Mouse (Mus musculus) retina, postnatal 7 days (tissue): ENCODE measurements around the gene Adamtsl1.

Experiments
- DNase-seq: peaks from one replicate; pipeline ENCODE4 v3.0.0-alpha.2; 2012; ENCODE audit warnings: low read depth, low spot score

The Adamtsl1 gene

DNA sequence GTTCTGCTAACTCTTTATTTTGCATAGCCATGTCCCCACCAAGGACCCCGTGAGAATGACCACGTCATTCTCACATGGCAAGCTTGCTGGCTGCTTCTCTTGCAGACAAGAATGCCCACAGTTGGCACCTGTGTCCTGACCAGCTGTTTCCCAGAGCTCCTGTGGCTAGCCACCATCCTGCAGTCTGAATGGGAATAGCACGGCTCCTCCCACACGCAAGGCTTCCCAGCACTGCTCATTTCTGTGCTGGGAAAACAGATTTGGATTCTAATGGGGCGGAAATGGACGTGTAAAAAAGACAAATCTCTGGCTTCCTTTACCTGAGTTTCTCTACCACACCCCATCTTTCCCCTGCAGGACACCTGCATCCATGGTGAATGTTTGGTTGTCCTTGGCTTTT is 531.9 kb downstream of the Adamtsl1 start:
- no peak for DNase-seq

DNA sequence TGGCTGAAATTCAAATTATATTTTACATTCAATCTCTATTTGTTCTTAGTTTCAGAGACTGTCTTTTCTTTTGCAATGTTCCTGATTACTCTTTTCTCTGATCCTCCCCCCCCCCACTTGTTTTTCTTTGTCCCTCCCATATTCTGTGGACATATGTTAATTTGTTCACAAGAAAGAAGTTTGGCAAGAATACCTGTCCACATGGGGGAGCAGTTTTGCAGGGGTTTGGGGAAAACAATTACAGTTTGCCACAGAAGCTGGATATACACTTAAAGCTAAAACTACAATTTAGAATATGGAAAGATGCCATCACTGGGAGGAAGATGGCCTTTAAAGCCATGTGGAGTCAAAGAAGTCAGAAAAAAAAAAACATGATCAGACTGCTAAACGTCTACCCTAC is 532.9 kb downstream of the Adamtsl1 start:
- DNase-seq: no peak

DNA sequence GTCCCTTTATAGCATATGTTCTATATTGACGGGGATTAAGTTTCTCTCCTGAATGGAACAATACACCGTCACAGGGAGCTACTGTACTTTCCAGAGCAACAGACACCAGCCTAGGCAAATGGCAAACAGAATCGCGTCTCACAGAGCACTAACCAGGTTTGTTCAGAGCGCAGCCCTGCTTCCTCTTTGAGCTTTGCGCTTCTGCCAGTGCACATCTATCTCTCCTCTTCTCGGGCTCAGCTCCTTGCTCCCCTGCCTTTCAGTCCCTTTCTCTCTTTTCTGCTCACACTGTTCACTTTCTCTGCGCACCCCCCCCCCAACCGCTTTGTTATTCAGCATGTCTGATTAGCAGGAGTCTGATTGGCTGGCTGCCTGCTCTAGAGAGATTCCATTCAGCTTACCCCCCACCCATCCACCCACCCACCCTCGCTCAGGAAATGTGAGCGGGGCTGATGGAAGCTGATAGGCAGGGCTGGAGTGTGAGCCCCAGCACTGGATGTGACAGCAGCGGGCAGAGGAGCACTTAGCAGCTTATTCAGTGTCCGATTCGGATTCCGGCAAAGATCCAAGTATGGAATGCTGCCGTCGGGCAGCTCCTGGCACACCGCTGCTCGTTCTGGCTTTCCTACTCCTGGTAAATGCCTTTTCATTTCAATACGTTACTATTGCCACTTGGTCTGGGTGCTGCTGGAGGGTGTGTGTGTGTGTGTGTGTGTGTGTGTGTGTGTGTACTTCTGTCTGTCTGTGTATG is 539.7 kb downstream of the Adamtsl1 start:
- DNase-seq: peak; percentile 35

DNA sequence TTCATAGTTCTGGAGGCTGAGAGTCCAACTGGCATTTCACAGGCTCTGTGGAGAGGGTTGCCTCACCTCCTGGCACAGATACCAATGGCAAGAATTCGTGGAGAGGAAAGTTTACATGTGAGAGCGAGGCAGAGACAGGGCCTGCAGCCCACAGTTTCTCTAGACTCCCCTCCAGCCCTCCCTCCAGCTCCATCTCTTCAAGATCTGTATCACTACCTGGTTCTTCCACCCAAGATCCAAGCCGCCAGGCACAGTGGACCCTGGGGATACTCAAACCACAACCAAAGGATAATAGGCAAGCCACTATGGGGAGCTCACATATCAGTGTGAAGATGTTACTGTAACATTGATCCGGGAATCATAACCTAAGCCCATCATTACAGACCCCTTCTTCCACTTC is 546.6 kb downstream of the Adamtsl1 start:
- no peak for DNase-seq

DNA sequence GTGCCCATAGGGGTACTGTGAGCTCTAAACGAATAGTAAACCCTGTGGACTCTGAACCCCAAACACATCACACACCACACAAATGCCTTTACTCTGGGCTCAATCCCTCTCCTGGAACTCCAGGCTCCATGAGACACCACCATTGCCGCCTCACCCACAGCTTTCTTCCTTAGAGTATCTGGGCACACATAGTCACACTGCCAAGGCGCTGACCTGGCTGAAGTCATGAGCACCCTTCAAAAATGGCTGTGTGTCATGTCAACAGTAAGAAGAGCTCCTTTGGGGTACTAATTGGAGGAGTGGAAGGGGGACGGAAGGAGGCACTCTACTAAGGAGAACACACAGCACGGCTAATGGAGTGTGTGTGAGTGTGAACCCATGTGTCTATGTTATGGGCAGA is 554.4 kb downstream of the Adamtsl1 start:
- no peak for DNase-seq

DNA sequence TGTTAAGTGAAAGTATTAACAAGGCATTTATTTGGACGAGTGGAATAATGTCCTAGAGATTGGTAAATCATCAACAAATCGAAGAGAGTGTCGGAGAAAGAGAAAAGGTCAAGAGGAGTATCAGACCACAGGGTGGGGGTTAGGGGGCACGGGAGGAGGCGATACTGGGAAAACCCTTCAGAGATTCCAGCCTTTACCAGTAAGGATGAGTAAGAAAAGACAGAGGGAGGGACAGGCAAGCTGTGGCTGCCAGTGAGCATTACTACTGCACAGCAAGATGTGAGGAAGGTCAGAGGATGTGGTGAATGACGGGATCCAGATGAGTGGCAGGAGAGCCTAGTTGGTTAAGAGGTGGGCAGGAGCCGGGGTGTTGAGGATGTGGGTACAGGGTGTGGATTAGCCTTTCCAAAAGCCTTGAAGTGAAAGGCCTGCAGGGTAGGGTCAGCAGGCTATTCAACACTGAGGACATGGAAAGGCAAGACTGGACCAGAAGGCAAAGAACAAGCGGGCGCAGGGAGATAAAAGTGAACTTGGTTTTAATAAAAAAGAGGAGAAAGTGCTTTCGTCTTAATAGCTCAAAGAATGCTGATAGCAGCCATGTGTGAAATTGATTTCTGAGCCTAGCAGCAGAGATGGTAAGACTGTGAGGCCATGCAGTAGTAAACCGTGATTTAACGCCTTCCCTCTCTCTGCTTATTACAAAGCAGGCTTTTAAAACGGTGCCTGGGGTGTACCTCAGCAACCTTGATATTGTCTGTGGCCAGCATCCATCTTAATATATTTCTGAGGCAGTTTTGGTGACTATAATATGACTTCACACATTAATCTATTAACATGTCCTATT is 555.1 kb downstream of the Adamtsl1 start:
- no peak for DNase-seq

DNA sequence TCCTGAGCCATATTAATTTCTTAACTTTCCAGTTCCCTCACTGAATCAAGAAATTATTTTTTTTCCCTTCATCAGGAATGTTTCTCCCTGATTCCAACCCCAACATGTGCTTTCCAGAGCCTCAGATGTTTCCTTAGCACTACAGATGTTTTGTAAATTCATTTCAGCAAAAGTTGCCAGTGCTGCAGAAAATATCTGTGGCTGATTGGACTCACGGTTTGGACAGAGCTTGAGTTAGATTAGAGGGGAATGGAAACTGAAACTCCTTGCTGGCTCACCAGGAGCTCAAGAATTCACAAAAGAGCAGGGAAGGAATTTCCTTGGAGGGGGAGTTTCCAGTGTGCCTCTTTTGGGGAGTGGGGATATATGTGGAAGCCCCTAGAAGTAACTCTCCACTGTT is 560.9 kb downstream of the Adamtsl1 start:
- no peak for DNase-seq

DNA sequence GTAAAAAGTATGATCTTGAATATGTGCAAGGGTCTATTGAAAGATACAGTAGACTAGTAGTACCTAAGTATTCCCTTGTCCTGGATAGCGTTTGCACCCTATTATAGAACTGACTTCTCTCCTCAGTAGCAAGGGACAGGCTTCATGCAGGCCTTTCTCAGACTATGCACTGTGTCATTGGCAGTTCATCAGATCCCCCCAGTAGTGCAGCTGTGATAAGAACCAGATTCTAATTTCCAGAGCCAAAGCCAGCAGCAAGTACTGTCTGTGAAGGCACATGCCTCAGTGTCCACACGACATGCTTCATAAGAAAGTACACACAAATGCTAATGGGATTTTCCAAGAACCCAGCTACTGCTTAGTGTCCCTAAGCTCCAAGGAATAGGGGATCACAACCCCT is 563.4 kb downstream of the Adamtsl1 start:
- DNase-seq: no peak

DNA sequence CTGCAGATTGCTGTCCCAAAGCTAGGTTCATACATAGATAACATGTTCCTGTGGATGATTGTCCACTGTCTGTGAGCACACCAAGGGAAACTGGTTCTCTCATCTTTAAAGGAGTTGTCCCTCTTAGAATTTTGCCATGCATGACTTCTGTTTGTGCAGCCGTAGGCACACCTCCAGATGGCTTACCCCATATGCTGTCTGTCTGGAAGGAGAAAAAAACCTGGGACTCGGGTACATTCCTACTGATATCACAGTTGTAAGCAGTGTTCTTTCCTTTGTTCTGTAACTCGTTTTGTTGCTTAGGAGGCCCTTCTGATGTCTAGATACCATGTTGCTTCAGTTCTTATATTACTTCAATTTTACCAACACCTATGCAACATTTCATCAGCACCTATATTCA is 563.9 kb downstream of the Adamtsl1 start:
- no peak for DNase-seq

DNA sequence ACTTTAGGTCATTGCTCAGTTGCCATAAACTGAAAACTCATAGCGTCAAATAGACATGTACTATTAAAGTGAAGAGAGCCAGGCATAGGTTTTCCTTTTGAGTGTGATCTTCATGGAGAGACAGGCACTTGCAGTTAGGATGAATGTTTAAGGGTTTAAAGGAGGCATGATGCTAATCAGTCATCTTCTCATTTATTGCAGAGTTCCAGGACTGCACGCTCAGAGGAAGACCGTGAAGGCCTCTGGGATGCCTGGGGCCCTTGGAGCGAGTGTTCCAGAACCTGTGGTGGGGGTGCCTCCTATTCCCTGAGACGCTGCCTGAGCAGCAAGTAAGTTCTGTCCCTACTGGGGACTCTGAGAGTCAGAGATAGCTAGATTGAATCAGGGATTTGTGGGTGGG is 573.5 kb downstream of the Adamtsl1 start:
- DNase-seq: no peak

DNA sequence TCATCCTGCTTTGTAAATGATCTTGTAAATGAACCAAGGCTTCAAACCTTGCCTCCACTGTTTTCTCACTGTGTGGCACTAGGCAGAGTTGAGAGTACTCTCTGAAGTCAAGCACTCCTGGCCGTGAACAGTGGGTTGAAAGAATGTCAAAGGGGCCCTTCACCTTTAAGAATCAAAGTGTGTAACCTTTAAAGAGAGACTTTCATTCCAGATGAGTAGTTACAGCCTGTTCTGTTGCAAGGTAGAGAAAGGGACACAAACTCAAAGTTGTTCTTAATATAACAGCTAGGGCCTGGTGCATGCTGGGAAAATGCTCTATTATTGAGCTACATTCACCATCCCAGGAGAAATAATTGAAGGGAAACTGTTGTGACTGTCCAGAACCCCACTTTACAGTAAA is 589.2 kb downstream of the Adamtsl1 start:
- no peak for DNase-seq

DNA sequence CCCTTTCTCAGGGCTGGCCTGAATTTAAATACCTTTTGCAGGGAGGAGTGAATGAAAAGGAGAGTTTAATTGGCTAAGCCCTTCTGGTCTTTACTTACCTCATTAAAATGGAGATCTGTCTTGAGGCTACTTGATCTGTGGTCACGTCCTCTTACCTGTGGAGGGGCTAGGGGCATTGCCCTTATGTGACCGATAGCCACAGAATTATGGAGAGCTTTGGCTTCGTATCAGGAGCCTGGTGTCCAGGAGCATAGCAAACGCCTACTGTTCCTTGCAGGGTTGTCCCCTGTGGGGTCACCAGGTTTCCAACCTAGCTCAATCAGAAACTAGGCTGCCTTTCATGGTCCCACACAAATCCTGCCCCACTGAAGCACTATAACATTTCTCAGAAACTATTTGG is 594.4 kb downstream of the Adamtsl1 start:
- no peak for DNase-seq

DNA sequence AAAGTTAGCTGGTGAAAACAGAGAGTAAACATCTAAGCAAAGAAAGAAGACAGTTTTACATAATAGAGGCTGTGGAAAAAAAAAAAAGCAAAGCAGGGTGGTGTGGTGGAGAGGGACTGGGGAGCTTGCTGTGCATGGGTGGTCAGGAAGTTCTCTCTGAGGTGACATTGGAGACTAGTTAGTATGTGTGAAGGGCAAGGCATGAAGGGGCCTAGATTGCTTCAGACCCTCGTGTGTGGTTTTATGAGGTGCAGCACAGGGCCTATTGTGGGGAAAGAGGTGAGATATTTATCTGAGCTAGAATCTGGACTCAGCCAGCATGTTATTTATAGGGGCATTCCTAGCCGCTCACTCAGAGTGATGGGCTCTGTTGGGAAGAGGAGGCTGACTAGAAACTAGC is 605.1 kb downstream of the Adamtsl1 start:
- DNase-seq: no peak

DNA sequence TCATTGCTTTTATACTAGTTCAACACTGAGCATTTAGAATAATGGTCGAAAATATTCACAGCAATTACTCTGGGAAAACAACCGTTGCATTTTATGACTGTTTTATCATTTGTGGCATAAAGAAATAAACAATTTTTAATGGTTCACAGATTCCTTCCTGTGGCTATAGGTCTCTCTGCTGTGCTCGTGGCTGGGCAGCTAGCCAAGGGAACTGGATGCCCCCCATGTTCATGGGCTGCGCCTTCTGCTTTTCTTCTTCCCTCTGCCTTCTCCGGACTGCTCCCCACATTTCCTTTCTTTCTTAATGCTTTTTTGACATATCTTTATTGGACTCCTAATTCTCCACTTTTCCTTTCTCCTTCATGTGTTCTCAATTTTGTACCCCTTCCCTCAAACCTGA is 608.5 kb downstream of the Adamtsl1 start:
- DNase-seq: no peak

DNA sequence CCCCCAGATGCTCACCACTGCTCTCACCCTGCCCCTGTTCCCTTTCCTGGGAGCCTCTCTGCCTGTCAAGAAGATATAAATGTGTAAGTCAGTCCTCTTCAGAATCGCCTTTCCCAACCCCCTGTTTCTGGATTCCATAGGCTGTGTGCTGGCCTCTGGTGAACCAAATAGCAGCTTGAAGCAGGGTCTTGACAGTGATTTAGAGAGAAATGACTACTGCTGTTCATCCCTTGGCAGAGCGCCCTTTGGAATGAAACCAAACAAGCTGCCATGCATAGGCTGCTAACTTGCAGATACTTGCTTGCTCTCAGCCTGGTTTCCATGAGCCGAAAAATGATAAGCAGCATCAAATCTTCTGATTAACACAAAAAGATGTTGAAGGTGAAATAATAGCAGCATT is 610.4 kb downstream of the Adamtsl1 start:
- DNase-seq: peak; percentile 37

DNA sequence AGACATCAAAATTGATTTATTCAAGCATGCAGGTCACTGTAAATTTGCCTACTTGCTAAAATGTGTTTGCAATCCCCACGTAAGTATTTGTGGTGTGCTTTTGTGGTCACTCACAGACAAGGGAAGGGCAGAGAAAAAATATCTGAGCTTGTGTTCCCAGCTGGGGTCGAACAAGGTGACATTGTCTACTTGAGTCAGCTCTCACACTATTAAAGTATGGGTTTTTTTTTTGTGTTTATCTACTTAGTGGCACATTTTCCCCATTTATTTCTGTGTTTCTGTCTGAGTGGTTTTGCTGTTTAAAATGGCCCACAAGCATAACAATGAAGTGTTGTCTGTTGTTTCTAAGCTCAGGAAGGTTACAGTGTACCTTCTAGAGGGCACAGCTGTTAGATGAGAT is 612.7 kb downstream of the Adamtsl1 start:
- DNase-seq: no peak

DNA sequence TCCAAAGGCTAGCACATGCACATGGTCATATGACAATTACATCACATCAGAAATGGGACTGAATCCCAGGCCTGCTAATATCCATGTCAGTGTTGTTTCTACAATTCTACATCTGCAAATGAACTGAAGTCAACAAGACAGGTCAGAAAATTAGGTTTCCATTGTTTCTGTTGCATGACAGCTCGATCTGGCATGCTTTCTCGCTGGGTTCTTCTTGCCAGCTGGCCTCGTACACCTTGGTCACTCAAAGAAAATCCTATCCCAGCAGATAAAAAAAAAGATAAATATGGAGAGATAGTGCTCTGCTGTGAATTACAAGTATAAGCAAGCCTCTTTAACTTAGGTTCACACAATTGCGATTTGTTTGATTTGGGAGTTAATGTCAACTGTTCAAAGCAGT is 644.6 kb downstream of the Adamtsl1 start:
- DNase-seq: no peak

DNA sequence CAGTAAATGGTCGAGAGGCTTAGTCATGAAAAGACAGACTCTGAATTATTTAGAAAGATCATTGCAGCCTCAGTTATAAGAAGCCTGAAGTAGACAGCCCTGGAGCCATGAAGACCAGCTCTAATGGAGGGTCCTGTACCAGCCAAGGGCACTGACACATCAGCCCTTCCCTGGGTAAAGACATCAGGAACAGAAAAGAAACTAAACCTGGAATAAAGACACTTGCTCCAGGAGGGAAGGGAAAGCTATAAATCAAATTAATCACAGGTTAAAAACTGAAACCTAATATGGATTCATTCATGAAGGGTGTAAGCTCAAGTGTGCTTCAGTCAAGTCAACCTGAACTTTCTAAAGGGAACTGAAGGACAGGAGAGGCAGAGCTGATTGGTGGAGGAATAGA is 645.4 kb downstream of the Adamtsl1 start:
- no peak for DNase-seq

DNA sequence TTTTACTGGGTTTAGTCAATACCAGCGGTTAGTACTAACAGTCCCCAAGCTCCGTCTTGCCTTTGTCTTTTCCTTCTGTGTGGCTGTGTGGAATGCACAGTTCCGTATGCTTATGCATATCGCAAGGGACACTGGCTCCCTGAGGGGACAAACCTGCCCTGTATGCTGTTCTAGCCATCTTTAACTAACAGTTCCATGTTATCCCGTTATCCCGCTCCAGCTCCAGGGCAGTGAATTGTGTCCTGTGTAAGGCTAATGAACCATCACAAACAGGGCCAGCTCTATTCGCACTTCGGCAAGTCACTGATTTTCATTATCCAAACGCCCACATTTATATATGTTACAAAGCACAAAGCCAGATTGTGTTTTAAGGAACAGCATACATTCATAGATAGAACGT is 656.8 kb downstream of the Adamtsl1 start:
- DNase-seq: no peak

DNA sequence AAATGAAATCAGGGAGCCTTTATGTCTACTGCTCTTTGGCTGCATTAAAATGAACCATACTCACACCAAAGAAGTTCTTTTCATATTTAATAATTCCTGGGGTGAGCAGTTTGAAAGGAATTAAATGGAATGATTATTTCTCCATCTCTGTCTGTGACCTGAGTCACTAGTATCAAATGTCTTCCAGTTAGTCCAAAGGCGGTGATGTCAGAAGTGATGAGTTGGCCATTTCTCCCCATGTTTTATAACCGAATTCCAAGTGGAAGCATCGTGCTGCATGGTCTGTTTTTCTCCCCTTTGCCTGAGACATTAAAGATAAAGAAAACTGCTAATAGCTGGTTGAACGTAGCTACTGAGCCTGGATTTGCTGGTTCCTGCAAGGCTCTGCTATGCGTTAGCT is 657.5 kb downstream of the Adamtsl1 start:
- no peak for DNase-seq

DNA sequence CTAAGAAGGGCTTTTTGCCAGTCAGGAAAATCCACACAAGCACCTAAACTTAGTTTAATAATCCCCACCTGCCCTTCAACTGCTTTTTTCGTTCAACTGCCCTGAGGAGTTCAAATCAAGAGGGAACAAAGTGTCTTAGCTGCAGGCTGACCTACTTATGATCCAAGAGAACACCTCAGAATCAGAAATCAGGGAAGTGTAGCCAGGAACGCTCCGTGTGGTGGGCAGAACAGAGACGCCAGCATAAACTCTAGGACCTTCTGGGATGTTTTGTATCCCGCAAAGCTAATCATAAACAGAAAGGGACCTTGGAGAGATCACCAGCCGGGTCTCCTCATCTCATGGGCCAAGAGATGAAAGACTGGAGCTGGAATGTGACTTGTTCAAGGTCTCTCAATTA is 663.5 kb downstream of the Adamtsl1 start:
- no peak for DNase-seq

DNA sequence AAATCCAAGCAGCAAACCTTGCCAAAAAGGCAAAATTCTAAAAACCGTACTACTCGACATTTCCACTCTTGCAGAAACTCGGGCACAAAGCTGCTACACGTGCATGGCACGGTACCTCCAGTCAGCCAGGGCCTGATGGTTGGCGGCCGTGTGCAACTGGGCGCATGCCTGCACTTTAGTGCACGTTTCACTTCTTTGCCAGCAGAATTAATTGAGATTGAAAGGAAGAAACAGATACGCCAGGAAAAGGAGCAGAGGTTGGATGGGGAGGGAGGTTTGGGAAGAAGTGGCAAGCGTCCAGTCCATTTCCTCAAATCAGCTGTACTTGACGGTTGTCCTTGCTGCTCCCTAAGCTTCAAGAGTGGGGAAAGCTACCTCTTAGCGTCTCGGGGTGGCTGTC is 664.1 kb downstream of the Adamtsl1 start:
- no peak for DNase-seq

DNA sequence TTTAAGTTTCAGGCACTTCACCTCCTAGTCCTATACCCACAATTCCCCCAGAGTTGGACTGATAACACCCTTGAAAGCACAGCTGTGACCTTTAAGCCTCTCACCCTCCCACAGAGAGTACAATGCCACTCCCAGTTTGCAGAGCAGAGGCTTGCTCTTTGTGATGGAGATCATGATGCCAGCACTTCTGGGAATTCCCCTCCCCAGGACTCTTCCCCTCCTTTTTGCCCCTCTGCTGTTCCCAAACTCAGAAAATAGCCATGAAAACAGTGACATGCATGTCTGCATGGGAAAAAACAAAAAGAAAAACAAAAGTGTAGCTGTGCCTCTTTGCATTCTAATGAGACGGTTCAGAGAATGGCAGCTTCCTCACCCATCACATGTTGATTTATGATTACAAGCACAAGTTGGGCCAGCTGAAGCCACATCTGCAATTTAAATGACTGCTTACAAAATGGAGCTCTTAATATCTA is 669.8 kb downstream of the Adamtsl1 start:
- no peak for DNase-seq
